Mouse (Mus musculus) left cerebral cortex, adult 2 months (tissue): ENCODE measurements around the gene Pde6d. TPM values are rescaled to one million over a fixed set of nuclear protein-coding genes. Genes with fewer than 3 reads are reported as not detected.
"Not testable (repeated sequence)": the region's sequence is repeated elsewhere in the genome, so short reads cannot be mapped to it uniquely, and the experiment has no call there.

ENCODE experiments used
- DNase-seq, 2 experiments: peaks; one replicate each; pipeline ENCODE4 v3.0.0; 2021 to 2022; ENCODE audit warnings: low spot score in 2 of 2, mixed read lengths in 1 of 2; ENCODE audit errors: extremely low spot score in 1 of 2
- H3K27ac ChIP-seq: fragments of 200-600 bp; 2 replicates; pipeline ENCODE4 v1.8.1; 2022
- H3K4me3 ChIP-seq: fragments of 200-600 bp; 2 replicates; pipeline ENCODE4 v1.8.1; 2022
- CTCF ChIP-seq: fragments of 200-600 bp; IDR thresholded peaks from 2 replicates; pipeline ENCODE4 v1.8.1; 2022; ENCODE audit warnings: antibody characterized with exemption, mild to moderate bottlenecking, moderate library complexity
- intact Hi-C: fragments of 180-260 bp; cut with DNase I; formaldehyde crosslinking; loops from one replicate; pipeline ENCODE4 v1.15.1; 2025
- total RNA-seq, 2 experiments: library from RNA; stranded (reverse); gene quantifications; 2 replicates each; pipeline ENCODE4 v1.2.3; 2021

The Pde6d gene
- total RNA-seq, 2 experiments from 2014 or later = 43.7 to 50.3 TPM

DNA sequence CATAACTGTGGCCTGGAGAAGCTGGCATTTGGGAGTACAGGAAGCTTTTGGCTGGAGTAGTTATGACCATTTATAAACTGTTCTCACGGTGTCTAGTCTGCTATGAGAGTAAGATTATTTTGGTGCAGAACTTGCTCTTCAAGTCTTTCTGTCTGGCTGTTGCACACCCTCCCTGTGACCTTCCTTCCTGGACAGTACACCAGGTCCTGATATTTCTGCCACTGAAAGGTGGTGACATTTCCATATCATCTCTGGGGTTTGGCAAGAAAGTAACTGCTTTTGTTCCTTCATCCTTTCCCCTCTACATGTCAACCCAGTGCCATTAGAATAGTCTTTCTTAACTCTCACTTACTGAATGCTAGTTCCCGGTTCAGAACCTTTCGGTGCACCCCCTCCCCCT lies 23.2 kb downstream of the Pde6d start:
- TF ChIP-seq CTCF = no peak
- intact Hi-C loops = no loop called here
- Histone ChIP-seq H3K27ac (no peak overlapping the region), H3K4me3 (no peak overlapping the region)
- no peak for DNase-seq

DNA sequence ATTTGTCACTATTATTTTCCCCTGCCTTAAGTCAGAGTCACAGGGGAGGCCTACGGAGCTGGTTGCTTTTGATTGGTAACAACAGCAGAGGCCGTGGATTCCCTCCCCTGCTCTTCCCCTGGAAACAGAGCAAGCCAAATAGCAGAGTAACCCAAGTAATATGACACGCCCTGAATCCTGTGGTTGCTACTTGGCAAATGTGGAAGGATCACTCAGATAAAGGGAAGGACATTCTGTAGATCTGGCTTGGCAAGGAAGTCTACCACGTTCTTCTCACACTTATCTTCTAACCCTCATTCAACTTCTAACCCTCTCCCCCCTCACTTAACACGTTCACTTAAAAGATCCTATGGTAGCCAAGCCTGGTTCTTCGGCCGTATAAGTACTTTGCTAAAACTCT lies 24.6 kb downstream of the Pde6d start:
- no peak overlapping the region for H3K4me3 ChIP-seq
- no peak overlapping the region for H3K27ac ChIP-seq
- no peak for TF ChIP-seq CTCF
- DNase-seq = no peak
- intact Hi-C loops = no loop called here

DNA sequence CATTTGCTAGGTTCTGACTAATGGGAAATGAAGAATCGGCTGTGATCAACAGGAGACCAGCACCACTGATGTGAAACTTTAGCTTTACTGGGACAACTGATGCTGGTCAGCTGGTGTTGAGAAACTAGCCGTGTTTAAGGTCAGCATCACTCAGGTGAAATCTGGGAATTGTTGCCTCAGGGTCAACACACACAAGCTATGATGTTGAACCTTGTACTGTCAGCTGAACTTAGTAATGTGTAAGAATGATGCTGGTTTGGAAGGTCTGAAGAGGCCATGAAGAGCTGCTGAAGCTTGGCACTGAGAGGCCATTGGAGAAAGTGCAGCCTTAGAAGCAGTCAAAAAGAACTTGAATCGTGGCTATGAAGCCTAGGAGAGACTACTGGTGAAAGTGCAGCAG lies 26.8 kb downstream of the Pde6d start:
- intact Hi-C loops = no loop called here
- H3K4me3 ChIP-seq = no peak overlapping the region
- DNase-seq = no peak
- no peak for TF ChIP-seq CTCF
- no peak overlapping the region for H3K27ac ChIP-seq

DNA sequence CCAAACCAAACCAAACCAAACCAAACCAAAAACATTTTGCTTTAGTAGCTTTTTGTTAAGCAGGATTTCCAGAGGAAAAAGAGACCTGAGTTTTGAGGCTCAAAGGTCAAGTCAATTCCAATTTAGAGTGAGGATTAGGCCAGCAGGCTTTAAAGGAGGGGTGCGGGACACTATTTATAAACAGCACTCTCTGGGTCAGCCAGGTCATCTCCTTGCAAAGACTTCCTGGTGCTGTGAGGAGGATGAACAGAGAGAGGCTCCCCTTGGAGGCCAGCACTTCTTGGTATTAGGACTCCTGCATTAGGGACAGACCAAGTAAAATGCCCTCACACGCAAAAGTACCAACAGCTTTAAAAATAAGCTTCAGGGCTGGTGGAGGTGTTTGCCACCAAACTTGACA lies 30.6 kb downstream of the Pde6d start:
- no peak for DNase-seq
- Histone ChIP-seq H3K4me3 (no peak overlapping the region), H3K27ac (no peak overlapping the region)
- no peak for TF ChIP-seq CTCF
- intact Hi-C loops = no loop called here

GRCm38 (mm10) chr1:86551299-86551698 lies 31.1 kb downstream of the Pde6d start:
- no peak for DNase-seq
- no peak overlapping the region for H3K4me3 ChIP-seq

DNA sequence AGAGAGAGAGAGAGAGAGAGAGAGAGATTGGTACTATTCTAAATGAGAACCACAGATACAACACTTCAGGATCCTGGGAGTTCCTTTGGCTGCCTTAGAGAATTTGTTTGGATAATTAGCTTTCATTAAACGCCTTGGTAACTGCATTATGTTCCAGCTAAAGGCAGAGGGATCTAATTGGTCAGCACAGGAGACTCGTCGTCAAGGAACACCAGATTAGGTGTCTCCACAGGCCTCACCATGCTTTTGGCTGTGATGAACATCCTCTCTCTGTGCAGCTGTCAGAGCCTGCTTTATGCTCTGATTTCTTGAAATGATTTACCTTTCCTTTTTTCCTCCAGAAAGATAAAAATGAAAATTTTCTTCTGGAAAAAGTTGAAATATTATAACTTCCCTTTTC lies 35.6 kb downstream of the Pde6d start:
- Histone ChIP-seq H3K4me3 (no peak overlapping the region), H3K27ac (no peak overlapping the region)
- TF ChIP-seq CTCF = no peak
- no peak for DNase-seq
- intact Hi-C loops = no loop called here

More at GRCm38 (mm10) chr1:86551299-86551698, 31.1 kb downstream of the Pde6d start:
- H3K27ac ChIP-seq = no peak overlapping the region
- intact Hi-C loops = no loop called here
- no peak for TF ChIP-seq CTCF

- no peak for TF ChIP-seq CTCF
- no peak overlapping the region for H3K27ac ChIP-seq
- H3K4me3 ChIP-seq = no peak overlapping the region
- no peak for DNase-seq
- intact Hi-C loops = no loop called here
These were observed 39.8 kb downstream of the Pde6d start for GRCm38 (mm10) chr1:86542584-86542983.

DNA sequence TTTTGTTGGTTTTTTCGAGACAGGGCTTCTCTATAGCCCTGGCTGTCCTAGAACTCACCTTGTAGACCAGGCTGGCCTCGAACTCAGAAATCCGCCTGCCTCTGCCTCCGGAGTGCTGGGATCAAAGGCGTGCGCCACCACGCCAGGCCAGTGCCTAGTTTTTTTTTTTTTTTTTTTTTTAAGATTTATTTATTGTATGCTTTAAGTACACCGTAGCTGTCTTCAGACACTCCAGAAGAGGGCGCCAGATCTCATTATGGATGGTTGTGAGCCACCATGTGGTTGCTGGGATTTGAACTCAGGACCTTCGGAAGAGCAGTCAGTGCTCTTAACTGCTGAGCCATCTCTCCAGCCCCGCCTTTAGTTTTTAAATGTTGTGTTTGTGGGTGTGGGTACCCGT lies 42.8 kb downstream of the Pde6d start:
- DNase-seq, intact Hi-C loops, H3K4me3 ChIP-seq, H3K27ac ChIP-seq: not testable (repeated sequence)
- peak; percentile 13 for TF ChIP-seq CTCF

GRCm38 (mm10) chr1:86538383-86538782 lies 44.0 kb downstream of the Pde6d start:
- H3K27ac ChIP-seq = no peak overlapping the region
- DNase-seq = no peak
- intact Hi-C loops = no loop called here
- TF ChIP-seq CTCF = peak; percentile 42
- H3K4me3 ChIP-seq = no peak overlapping the region

DNA sequence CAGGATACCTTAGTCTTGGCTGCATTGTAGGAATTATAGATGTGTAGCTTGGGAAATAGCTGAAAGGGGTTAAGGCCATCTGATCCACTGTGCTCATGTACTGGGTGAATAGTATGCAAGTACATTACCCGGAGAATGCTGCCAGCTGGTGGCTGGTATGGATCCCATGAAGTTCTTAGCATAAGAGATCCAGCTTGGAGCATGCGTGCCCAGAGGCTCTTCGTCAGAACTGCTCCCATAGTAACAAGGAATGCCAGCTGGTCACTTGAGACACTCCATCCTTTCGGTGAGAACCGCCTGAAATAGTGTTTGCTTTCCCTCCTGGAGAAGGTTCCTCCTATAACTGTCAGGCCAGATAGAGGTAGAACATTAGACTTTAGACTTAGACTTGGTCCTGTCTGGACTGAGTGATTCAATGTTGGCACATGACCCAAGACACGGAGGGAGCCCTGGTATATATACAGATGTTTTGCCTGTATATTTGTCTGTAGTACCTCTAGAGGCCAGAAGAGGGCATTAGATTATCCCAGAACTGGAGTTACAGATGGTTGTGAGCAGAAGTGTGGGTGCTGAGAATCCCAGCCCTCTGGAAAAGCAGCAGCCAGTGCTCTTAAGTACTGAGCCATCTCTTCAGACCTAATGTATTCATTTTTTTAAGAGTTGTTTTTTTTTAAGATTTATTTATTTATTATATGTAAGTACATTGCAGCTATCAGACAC lies 48.9 kb downstream of the Pde6d start:
- peak in 1 of 2 experiments; percentile 37 for DNase-seq
- intact Hi-C loops = loop anchor here (5.0 kb wide), 1 partner anchor 161 kb away; no protein-coding TSS in a partner anchor

DNA sequence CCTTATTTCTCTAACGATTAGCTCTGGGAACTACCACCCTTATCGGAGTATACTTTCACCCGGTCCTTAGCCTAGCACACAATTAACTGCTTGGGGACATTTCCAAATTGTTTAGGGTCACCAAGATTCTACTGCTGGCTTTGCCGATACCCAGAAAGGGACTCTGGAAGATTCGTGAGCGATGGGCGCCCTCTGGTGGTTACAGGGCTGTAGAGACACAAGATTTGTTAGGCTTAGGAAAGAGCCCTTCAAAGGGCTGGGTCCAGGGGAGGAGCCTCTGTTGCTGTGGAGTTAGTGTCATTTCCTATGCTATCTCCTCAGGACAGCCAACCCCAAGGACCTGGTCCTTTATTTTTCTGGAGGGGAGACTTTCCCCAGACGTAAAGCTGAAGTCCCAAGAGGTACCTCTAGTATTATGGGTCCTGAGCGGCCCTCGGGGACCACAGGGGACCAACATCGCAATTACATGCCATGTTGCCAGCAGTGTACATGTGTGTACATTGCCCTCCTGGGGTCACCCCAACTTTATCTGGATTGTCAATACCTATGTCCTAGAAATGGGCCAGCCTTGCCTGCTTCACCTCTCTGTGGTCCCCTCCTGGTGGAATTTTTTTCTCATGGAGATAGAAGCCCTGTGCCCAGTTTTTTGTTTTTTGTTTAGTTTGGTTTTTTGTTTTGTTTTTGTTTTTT lies 49.9 kb downstream of the Pde6d start:
- intact Hi-C loops = loop anchor here (1.0 to 5.0 kb wide), 3 partner anchors 31 to 160 kb away; no protein-coding TSS in a partner anchor
- peak overlapping the region; percentile 59; the same call in 1 of the 2 replicates for H3K27ac ChIP-seq

More for the DNA sequence above, 48.9 kb downstream of the Pde6d start:
- TF ChIP-seq CTCF = peak; percentile 32
- H3K4me3 ChIP-seq = no peak overlapping the region
- peak overlapping the region; percentile 38; the same call in 1 of the 2 replicates for H3K27ac ChIP-seq

More for the DNA sequence above, 49.9 kb downstream of the Pde6d start:
- peak; percentile 86 for TF ChIP-seq CTCF
- peak; percentile 90 to 95 for DNase-seq
- no peak overlapping the region for H3K4me3 ChIP-seq
